Mouse (Mus musculus): ENCODE measurements at regions not wholly inside any gene's neighbourhood (a gene's known extent, or its start where the extent isn't known, plus 50 kb on each side); places are given as distances from the start of the nearest gene placed in this dataset.

- TF ChIP-seq CTCF (IDR thresholded peaks at IDR 0.05; ENCODE audit: borderline replicate concordance, insufficient read depth, low read length) (no peak), POLR2A (IDR thresholded peaks at IDR 0.05; ENCODE audit: low read depth, low read length) (no peak)
Observed at GRCm38 (mm10) chr7:69513966-69514365, 764.9 kb upstream of the Arrdc4 start.

All from embryonic fibroblast, embryonic 13.5 days (primary cell).